11 mouse cellular contexts compared by ENCODE assay signal in the genomic region with DNA sequence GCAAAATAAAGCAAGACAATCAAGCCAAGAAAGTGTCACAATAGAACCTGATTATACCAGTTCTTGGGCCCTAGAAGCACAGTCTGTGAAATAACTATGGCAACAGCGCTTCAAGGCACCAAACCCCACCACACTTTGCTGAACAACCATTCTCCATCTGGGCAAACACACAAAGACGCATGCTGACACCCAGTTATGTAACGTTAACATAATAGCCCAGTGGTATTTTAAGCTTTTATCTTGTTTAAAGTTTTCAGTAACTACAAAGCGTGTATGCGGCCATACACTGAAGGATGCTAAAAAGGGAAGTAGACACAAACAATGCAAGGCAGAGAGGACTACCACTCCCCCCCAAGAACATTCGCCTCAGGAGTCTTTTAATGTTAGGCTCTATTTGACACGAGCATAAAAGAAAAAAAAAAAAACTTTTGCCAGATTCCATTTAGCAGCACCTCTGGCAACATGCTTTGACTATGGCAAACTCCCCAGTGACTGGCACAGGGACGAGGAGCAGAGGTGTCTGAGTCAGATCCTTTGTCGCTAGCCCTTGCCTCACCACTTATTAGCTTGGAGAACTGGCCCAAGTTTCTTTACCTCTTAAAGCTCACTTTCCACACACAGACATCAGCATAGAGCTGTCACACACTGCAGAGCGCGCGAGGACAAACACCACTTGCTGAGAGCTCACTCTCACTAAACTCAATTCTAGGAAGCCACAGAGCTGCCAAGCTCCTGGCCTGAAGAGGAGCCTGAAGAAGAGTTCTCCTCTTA. TPM values are rescaled to one million over a fixed set of nuclear protein-coding genes. Genes with fewer than 3 reads are reported as not detected.
DNase-seq lines count a peak whose midpoint lies in the region; ATAC-seq lines count a peak whose summit lies in the region.
"Had no signal": no experiment of that assay in that cellular context is flagged by ENCODE, and none has a peak within 500 bp of the region (broad histone marks: within the 10 kb centered on the region; RNA-seq: fewer than 3 reads in every experiment).

No protein-coding gene starts in this region.

- DNase-seq in layer of hippocampus, adult 11-12 months (ENCODE audit: low spot score), result peak; percentile 70
- no peak for DNase-seq in layer of hippocampus, postnatal 25 days (ENCODE audit: extremely low spot score in 1 of 2, low spot score in 1 of 2)
- DNase-seq in right cerebral cortex, postnatal 10 days (ENCODE audit: low spot score in 2 of 2), result peak; percentile 53 to 80
- DNase-seq in right cerebral cortex, postnatal 25 days, result no peak
- peak; percentile 81 for DNase-seq in telencephalon, adult 2 months (ENCODE audit: low read depth, low spot score)
- DNase-seq in thymus, postnatal 25 days, result no peak
- DNase-seq in cerebellum, postnatal 4 days (ENCODE audit: low spot score in 2 of 2), result no peak
- DNase-seq: gastrocnemius, postnatal 10 days; kidney, adult 18-20 months had no signal

- ATAC-seq in granulocyte monocyte progenitor cell, adult 5-6 weeks (replicated peaks; ENCODE audit: poor library complexity, severe bottlenecking), result peak; percentile 56
- ATAC-seq: Patski had no signal

RNA-seq across cellular contexts. Expression of a gene that starts 6.6 kb away (rescaled TPM):
- 10 to 100 TPM; 89.5 to 91.9 TPM for total RNA-seq in layer of hippocampus, postnatal 25 days (2021)
- total RNA-seq in granulocyte monocyte progenitor cell, adult 5-6 weeks (2014; fragmentation: Nextera tagmentation), result 11.2 and 11.4 TPM in 2 replicates
- total RNA-seq in granulocyte monocyte progenitor cell, adult 5-6 weeks (2017), result 2.9 and 4.7 TPM in 2 replicates

Comparison
In these comparisons a context has a peak if more than half of its experiments do, and no peak if none do; other contexts are left out.
1. DNase-seq: peak in layer of hippocampus, adult 11-12 months (single experiment), right cerebral cortex, postnatal 10 days (2 of 2) and telencephalon, adult 2 months (single experiment); none in layer of hippocampus, postnatal 25 days (0 of 2), right cerebral cortex, postnatal 25 days (single experiment), thymus, postnatal 25 days (single experiment) and cerebellum, postnatal 4 days (0 of 2).
2. RNA of a gene that starts 6.6 kb away (total RNA-seq): 89.5 to 91.9 TPM in layer of hippocampus, postnatal 25 days; 2.9 to 11.4 TPM in granulocyte monocyte progenitor cell, adult 5-6 weeks; every median in the first group is over 4 times any median in the second.